Mouse (Mus musculus): ENCODE results near the gene Zfp618. TPM values are rescaled to one million over a fixed set of nuclear protein-coding genes. Genes with fewer than 3 reads are reported as not detected.

The Zfp618 gene
- under 1 TPM in 1 of 2 experiments, not detected in 1; 0.24 TPM for total RNA-seq (2023)

GRCm38 (mm10) chr4:62965497-62966302 lies at the start of gene Zfp618:
Zfp618 (plus strand) TSS chr4:62965573.

DNA sequence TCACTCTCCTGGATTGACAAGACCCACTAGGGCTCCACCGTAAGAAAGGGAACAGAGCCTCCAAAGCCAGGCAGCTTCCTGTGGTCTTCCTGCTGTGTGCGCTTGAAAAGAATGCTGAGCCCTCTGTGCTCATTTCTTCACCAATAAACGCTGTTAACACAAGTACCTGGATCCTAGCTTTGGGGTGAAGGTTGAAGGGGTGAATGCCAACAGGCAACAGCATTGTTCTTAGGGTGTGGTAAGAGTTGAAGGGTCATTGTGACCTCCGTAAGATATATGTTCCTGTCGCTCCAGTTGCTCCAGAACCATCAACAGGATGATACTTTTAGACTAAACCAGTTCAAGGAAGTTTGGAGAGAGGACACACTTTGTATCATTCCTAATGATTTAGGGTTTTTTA lies 189.3 kb downstream of the Zfp618 start, which contains the start of gene Ambp:
TSS of gene Ambp (minus strand) at position 101 of the 400 bp plus-strand sequence.

DNA sequence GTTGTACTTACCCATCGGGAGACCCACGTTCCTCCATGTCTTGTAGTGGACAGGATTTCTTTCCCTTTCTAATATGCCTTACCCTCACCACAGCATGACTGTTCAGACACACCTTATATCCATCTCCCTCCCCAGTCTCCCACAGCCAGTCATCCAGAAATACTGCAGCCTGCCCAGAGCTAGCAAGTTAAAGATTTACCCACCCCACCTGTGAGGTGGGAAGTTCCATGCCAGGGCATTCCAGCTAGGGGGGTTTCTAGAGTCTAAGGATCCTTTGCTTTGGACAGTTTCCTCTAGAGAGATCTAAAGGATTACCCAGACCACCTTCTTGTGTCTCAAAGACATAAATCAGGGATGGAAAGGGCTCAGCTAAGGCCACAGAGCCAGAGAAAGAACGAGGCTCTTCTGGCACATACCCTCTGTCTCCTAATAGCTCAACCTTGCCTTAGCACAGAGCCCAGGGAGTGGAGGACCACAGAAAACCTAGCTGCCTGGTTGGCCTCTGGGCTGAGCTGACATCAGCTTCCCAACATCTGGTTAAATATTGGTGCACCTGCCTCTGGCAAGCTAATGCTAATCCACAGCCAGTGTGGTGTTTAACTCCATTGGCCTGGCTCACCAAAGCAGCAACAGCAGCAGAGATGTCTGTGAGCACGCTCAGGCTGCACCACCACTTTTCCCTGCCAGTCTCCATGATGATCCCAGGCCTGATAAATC lies 206.8 kb downstream of the Zfp618 start, which contains the start of gene Kif12:
TSS of gene Kif12 (minus strand) at position 163 of the 717 bp plus-strand sequence.

Other genes starting within 250 kb of the Zfp618 start
- gene Ambp, start 189.2 kb downstream of the Zfp618 start, total RNA-seq (2023): not detected
- gene Kif12, start 206.6 kb downstream of the Zfp618 start, total RNA-seq (2023): not detected
- gene Col27a1, start 248.4 kb downstream of the Zfp618 start, total RNA-seq (2023): 1 to 10 TPM in 1 of 2 experiments, under 1 TPM in 1; 0.59 to 1.2 TPM

Measured in T-cell, adult 66 days (primary cell).